Mouse (Mus musculus) bone marrow, adult 2 months (tissue): ENCODE results near the gene Cercam. TPM values are rescaled to one million over a fixed set of nuclear protein-coding genes. Genes with fewer than 3 reads are reported as not detected.

Experiments used
- H3K27ac ChIP-seq: fragments of 200-500 bp; 2 replicates; pipeline ENCODE4 v1.5.1; 2012; ENCODE audit warnings: low read depth, mild to moderate bottlenecking, control low read depth, inconsistent platforms, low read length; ENCODE audit not compliant: control insufficient read depth, poor library complexity, insufficient read depth
- H3K4me1 ChIP-seq: fragments of 200-500 bp; 2 replicates; pipeline ENCODE4 v1.6.1; 2011; ENCODE audit warnings: low read length; ENCODE audit not compliant: control insufficient read depth, insufficient read depth
- H3K4me3 ChIP-seq: fragments of 200-500 bp; replicated peaks from 2 replicates; pipeline ENCODE3; 2011; ENCODE audit warnings: mild to moderate bottlenecking, low read depth, low read length, control low read depth; ENCODE audit not compliant: control insufficient read depth
- CTCF ChIP-seq: fragments of 200-500 bp; IDR thresholded peaks from 2 replicates; pipeline ENCODE4 v1.5.1; 2011; ENCODE audit warnings: low read length, control low read depth; ENCODE audit not compliant: control insufficient read depth, insufficient read depth
- POLR2A ChIP-seq: fragments of 200-500 bp; IDR thresholded peaks from 2 replicates; pipeline ENCODE4 v1.6.1; 2011; ENCODE audit warnings: low read depth, mild to moderate bottlenecking, control low read depth, low read length, borderline replicate concordance; ENCODE audit not compliant: control insufficient read depth
- WGBS: fragments of 180-500 bp; shearing (Covaris S2); methylation state at CpG from one replicate; pipeline ENCODE4 v1.1.7; 2018; 5-methylcytosine and 5-hydroxymethylcytosine counted together
- polyA plus RNA-seq: library from polyadenylated mRNA; stranded (reverse); fragments of >200 nt; gene quantifications from 2 replicates; pipeline ENCODE4 v1.2.4, GENCODE M21; 2011; ENCODE audit warnings: low replicate concordance; ENCODE audit not compliant: missing spikeins, insufficient read depth, insufficient read length

Gene Cercam
- polyA plus RNA-seq, 1 experiment = 12.9 TPM

DNA sequence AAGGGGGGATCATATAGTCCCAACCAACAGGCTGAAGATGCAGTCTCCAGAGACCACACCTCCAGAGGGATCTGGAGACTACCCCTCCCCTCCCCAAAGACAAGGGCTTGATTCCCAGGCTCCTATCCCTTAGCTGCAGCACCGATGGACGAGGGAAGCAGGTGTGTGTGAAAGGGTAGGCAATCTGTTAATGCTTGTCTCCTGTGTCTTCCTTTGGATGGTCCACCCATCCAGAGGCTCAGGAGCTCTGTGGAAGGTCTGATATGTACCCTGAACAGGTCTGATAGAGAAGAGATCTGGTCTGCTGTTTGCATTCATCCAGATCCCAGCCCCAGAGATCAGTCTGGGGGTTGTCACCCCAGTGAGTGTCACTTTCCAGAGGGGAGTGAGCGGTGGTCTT is 22.1 kb upstream of the Cercam start:
- Histone ChIP-seq H3K4me3 (no peak overlapping the region), H3K27ac (no peak overlapping the region), H3K4me1 (no peaks in the 10 kb centered on the region; the same call in 1 of the 2 replicates)
- WGBS = 69% methylated on average over 3 of the region's 3 CpGs
- TF ChIP-seq CTCF = no peak
- no peak for TF ChIP-seq POLR2A

DNA sequence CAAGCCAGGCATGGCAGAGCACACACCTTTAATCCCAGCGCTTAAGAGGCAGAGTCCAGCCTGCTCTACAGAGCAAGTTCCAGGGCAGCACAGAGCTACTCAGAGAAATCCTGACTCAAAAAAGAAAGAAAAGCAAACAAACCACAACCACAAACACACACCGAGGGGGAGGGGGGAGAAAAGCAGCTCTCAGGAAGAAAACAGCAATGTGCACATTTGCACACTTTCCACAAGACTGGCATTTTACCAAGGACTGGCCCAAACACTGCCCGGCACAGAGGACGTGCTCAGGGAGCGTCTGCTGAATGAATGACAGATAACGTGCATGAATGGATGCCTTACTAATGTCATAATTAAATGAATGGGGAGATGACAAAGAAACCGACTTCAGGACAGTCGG is 19.9 kb upstream of the Cercam start:
- Histone ChIP-seq H3K27ac (no peak overlapping the region), H3K4me3 (no peak overlapping the region), H3K4me1 (no peaks in the 10 kb centered on the region; the same call in 1 of the 2 replicates)
- WGBS = 33% methylated on average over 8 of the region's 8 CpGs
- TF ChIP-seq CTCF (no peak), POLR2A (no peak)

DNA sequence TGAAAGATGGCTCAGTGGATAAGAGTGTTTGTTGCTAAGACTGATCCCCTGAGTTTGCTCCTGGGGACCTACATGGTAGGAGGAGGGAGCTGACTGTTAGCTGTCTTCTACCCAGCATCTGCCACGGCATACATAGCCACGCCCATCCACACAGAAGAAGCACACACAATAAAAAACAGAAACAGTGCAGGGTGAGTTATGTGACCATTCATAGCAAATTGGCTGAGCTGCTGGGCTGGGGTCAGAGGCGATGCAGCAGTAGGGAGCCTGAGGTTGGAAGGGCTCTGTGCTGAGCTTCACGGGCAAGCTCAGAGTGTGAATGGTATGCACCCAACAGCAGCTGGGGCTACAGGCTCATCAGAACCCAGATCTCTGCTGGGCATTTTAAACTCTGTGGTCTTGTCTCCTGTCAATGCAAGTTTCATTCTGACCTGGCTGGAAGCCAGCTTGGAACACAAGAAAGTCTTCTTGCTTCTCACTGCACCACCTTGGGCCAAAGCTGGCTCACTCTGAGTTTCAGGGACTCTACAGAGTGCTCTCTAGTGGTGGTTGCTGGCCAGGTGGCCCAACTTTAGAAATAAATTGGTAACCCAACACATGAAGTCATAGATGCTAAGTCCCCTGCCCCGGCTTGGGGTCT is 19.0 kb upstream of the Cercam start:
- Histone ChIP-seq H3K27ac (no peak overlapping the region), H3K4me3 (no peak overlapping the region), H3K4me1 (no peaks in the 10 kb centered on the region; the same call in 1 of the 2 replicates)
- TF ChIP-seq CTCF (no peak), POLR2A (no peak)
- 51% methylated on average over 5 of the region's 5 CpGs for WGBS

DNA sequence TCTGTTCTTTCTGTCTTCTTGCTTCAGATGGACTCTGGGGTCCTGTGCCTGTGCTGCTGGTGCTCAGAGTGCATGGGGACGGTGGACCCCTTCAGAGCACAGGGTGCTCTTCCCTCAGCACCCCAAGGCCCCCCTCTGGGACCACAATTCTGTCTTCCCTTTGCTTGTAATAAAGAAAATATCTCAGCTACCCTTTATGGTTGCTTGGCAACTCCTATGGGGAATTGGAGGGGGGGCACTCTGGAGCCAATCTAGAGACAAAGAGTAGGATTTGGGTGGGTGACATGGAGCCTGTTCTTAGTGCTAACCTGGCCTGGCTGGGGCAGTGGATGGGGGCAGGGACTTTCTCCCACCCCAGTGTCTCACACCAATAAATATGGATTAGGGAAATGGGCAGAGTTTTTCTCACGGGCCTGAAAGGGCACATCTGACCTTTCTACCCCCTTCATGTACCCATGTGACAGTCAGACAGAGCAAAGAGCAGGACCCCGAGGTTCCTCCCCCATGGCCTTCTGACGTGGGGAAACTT is 15.9 kb upstream of the Cercam start:
- TF ChIP-seq POLR2A (no peak), CTCF (no peak)
- WGBS = 64% methylated on average over 4 of the region's 4 CpGs
- Histone ChIP-seq H3K4me1 (no peaks in the 10 kb centered on the region; the same call in 1 of the 2 replicates), H3K4me3 (no peak overlapping the region), H3K27ac (no peak overlapping the region)

DNA sequence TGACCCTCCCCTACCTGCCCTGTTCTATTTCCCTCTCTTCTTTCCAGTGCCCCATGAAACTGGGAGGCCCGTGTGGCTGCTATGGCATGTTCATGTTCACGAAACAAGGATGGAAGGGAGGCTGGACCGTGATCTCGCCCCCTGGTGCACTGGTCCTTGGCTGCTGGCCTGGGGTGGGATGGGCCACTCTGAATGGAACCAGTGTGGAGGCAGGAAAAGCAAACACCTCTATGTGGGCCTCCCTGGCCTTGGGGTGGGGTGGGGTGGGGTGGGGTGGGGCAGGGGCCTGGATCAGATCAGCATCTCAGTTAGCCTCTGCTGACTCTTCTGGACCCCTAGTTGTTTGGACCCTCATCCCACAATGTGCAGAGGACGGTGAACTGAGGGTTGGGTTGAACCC is 15.2 kb upstream of the Cercam start:
- H3K4me1 ChIP-seq = no peaks in the 10 kb centered on the region; the same call in 1 of the 2 replicates
- TF ChIP-seq POLR2A (no peak), CTCF (no peak)
- WGBS = 80% methylated on average over 5 of the region's 5 CpGs
- H3K27ac ChIP-seq = no peak overlapping the region
- H3K4me3 ChIP-seq = no peak overlapping the region

DNA sequence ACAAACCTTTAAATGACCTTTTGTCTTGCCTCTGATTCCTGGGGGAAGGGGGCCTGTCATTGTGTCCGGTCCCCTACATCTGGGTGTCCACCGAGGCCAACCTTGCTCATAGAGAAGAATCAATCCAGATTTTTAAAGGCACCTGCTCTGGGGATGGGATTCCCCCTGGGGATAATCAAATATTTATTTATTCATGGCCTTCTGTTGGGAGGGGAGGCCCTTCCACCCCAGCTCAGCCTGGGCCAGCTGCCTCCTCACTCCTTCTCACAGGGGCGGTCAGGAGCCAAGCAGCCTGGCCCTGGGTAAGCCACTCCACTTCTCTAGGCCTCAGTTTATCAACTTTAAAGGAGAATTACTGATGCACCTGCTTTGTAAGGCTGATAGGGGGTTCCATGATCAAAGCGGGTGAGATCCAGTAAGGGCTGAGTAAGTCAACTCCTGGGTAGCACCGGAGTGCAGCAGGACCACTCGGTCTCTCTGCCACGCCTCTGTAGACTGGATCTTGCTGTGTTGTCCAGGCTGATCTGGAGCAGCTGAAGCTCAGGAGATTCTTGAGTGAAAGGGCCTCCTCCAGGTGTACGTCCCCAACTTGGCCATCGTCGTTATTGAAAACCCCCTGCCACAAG is 13.3 kb upstream of the Cercam start:
- WGBS = 80% methylated on average over 10 of the region's 10 CpGs
- TF ChIP-seq POLR2A (no peak), CTCF (no peak)
- Histone ChIP-seq H3K4me3 (no peak overlapping the region), H3K27ac (no peak overlapping the region), H3K4me1 (no peaks in the 10 kb centered on the region; the same call in 1 of the 2 replicates)

DNA sequence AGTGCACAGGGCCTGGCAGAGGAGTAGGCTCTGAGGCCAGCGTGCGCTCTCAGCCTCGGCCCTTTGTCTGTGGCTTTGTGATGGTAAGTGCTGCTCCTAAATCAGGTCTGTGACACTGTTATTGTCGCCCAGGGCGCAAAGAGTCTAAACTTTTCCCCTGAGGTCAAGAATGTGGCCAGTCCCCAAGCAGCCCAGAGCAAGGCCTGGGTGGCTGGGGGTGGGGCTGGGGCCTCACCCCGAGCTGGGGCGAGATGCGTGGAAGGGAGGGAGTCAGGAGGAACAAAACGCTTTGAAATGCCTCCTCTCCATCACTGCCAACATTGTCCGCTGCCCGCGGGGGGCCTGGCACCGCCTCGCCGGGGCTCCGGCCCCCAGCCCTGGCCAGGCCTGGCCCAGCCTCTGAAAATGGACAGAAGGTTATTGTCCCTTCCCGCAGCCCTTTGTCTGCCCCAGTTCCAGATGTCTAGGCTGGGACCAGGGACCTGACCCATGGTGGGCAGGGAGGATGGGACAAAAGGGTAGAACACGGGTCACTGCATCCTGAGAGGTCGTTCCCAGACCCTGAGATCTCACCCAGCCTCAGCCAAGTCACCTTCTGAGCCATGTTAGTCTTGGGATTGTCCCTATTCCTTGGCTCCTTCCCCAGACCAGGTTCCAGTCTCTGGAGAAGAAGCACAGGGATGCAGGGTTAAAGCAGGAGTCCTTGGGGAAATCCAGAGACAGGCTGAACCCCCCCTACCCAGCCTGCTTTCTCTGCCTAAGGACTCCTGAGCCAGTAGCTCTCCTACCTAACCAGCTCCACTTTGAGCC is 12.3 kb upstream of the Cercam start:
- no peak overlapping the region for H3K4me3 ChIP-seq
- H3K4me1 ChIP-seq = no peaks in the 10 kb centered on the region; the same call in 1 of the 2 replicates
- WGBS = 44% methylated on average over 19 of the region's 19 CpGs
- no peak overlapping the region for H3K27ac ChIP-seq
- TF ChIP-seq POLR2A (no peak), CTCF (no peak)

DNA sequence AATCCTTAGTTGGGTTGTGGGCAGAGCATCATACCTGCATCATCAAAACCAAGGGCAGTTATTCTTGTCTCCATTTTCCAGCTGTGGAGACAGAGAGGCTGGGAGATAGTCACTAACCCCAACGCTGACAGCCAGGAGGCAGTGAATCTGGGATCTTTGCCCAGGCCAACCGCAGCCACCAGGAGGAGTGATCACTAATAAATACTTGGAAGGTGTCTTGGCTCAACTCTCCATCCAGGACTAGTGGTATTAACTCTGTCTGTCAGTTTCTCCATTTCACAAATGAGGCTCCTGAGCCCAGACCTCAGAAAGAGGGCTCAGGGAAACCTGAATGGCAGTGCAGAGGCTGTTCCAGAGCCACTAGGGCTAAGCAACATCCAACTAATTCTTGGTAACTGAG is 11.6 kb upstream of the Cercam start:
- Histone ChIP-seq H3K4me1 (no peaks in the 10 kb centered on the region), H3K4me3 (no peak overlapping the region), H3K27ac (no peak overlapping the region)
- WGBS = 32% methylated on average over 2 of the region's 2 CpGs
- TF ChIP-seq CTCF (no peak), POLR2A (no peak)
